Mouse (Mus musculus): ENCODE measurements around the gene Tmem59. TPM values are rescaled to one million over a fixed set of nuclear protein-coding genes. Genes with fewer than 3 reads are reported as not detected.
A peak's percentile ranks its signal among the peaks of the same experiment; 100 is the strongest.

Gene Tmem59
- polyA plus RNA-seq, 1 experiment from 2014 or later = 473 TPM

GRCm38 (mm10) chr4:107156983-107157401 is 21.2 kb upstream of the Tmem59 start:
- no peak overlapping the region for H3K9ac ChIP-seq (ENCODE audit: low read length)
- no peak overlapping the region for H3K4me2 ChIP-seq (replicated peaks; ENCODE audit: low read depth)
- no peaks in the 10 kb centered on the region for H3K4me1 ChIP-seq (replicated peaks; ENCODE audit: control insufficient read depth, insufficient read depth)
- H3K27me3 ChIP-seq (ENCODE audit: control insufficient read depth, insufficient read depth, low read length) = no peaks in the 10 kb centered on the region
- H3K36me3 ChIP-seq (ENCODE audit: control insufficient read depth, insufficient read depth, low read length) = 0 out of 2 replicates have a peak, but pooled peaks cover 4% of the 10 kb centered on the region
- no peak overlapping the region for H3K4me3 ChIP-seq (ENCODE audit: low read depth, low read length)
- ATAC-seq (ENCODE audit: low FRiP score, low TSS enrichment) (no peak; the same call in 1 of the 2 replicates), DNase-seq (ENCODE audit: low spot score) (no peak)
- WGBS = 74% methylated on average over 4 of the region's 4 CpGs
- no peak overlapping the region for H3K27ac ChIP-seq (replicated peaks)
- no peaks in the 10 kb centered on the region for H3K9me3 ChIP-seq (ENCODE audit: control insufficient read depth, low read length)
- TF ChIP-seq CTCF (IDR thresholded peaks at IDR 0.05; ENCODE audit: low read depth) = no peak
- no peak for TF ChIP-seq EP300 (optimal IDR thresholded peaks at IDR 0.05)

GRCm38 (mm10) chr4:107159166-107159773 is 18.9 kb upstream of the Tmem59 start:
- no peak overlapping the region for H3K4me3 ChIP-seq (ENCODE audit: low read depth, low read length)
- no peaks in the 10 kb centered on the region for H3K27me3 ChIP-seq (ENCODE audit: control insufficient read depth, insufficient read depth, low read length)
- H3K4me1 ChIP-seq (replicated peaks; ENCODE audit: control insufficient read depth, insufficient read depth) = no peaks in the 10 kb centered on the region
- H3K9ac ChIP-seq (ENCODE audit: low read length) = no peak overlapping the region
- TF ChIP-seq EP300 (optimal IDR thresholded peaks at IDR 0.05) (no peak), CTCF (IDR thresholded peaks at IDR 0.05; ENCODE audit: low read depth) (no peak)
- H3K9me3 ChIP-seq (ENCODE audit: control insufficient read depth, low read length) = no peaks in the 10 kb centered on the region
- ATAC-seq (ENCODE audit: low FRiP score, low TSS enrichment) (no peak), DNase-seq (ENCODE audit: low spot score) (no peak)
- H3K27ac ChIP-seq (replicated peaks) = no peak overlapping the region
- WGBS = 79% methylated on average over 11 of the region's 11 CpGs
- no peak overlapping the region for H3K4me2 ChIP-seq (replicated peaks; ENCODE audit: low read depth)
- 0 out of 2 replicates have a peak, but pooled peaks cover 4% of the 10 kb centered on the region for H3K36me3 ChIP-seq (ENCODE audit: control insufficient read depth, insufficient read depth, low read length)

- no peak overlapping the region for H3K27ac ChIP-seq (replicated peaks)
- WGBS = 91% methylated on average over 8 of the region's 8 CpGs
- ATAC-seq (ENCODE audit: low FRiP score, low TSS enrichment) = no peak
- DNase-seq (ENCODE audit: low spot score) = no peak
- no peak for TF ChIP-seq CTCF (IDR thresholded peaks at IDR 0.05; ENCODE audit: low read depth)
- no peak for TF ChIP-seq EP300 (optimal IDR thresholded peaks at IDR 0.05)
- no peak overlapping the region for H3K9ac ChIP-seq (ENCODE audit: low read length)
- H3K4me3 ChIP-seq (ENCODE audit: low read depth, low read length) = no peak overlapping the region
- 0 out of 2 replicates have a peak, but pooled peaks cover 4% of the 10 kb centered on the region for H3K36me3 ChIP-seq (ENCODE audit: control insufficient read depth, insufficient read depth, low read length)
- H3K4me2 ChIP-seq (replicated peaks; ENCODE audit: low read depth) = no peak overlapping the region
- no peaks in the 10 kb centered on the region for H3K9me3 ChIP-seq (ENCODE audit: control insufficient read depth, low read length)
- H3K27me3 ChIP-seq (ENCODE audit: control insufficient read depth, insufficient read depth, low read length) = no peaks in the 10 kb centered on the region
- no peaks in the 10 kb centered on the region for H3K4me1 ChIP-seq (replicated peaks; ENCODE audit: control insufficient read depth, insufficient read depth)
Observed at GRCm38 (mm10) chr4:107160181-107160580, 18.0 kb upstream of the Tmem59 start.

- Histone ChIP-seq H3K27me3 (ENCODE audit: control insufficient read depth, insufficient read depth, low read length) (no peaks in the 10 kb centered on the region), H3K4me3 (ENCODE audit: low read depth, low read length) (no peak overlapping the region), H3K27ac (replicated peaks) (no peak overlapping the region), H3K4me2 (replicated peaks; ENCODE audit: low read depth) (no peak overlapping the region), H3K36me3 (ENCODE audit: control insufficient read depth, insufficient read depth, low read length) (no peaks in the 10 kb centered on the region), H3K9ac (ENCODE audit: low read length) (no peak overlapping the region), H3K9me3 (ENCODE audit: control insufficient read depth, low read length) (no peaks in the 10 kb centered on the region), H3K4me1 (replicated peaks; ENCODE audit: control insufficient read depth, insufficient read depth) (no peaks in the 10 kb centered on the region)
- 82% methylated on average over 10 of the region's 10 CpGs for WGBS
- TF ChIP-seq CTCF (IDR thresholded peaks at IDR 0.05; ENCODE audit: low read depth) (no peak), EP300 (optimal IDR thresholded peaks at IDR 0.05) (no peak)
- DNase-seq (ENCODE audit: low spot score) = no peak
- ATAC-seq (ENCODE audit: low FRiP score, low TSS enrichment) = no peak
Observed at GRCm38 (mm10) chr4:107163341-107163740, 14.9 kb upstream of the Tmem59 start.

GRCm38 (mm10) chr4:107163756-107164587 is 14.2 kb upstream of the Tmem59 start:
- DNase-seq (ENCODE audit: low spot score) = peak; percentile 67
- Histone ChIP-seq H3K4me1 (replicated peaks; ENCODE audit: control insufficient read depth, insufficient read depth) (no peaks in the 10 kb centered on the region), H3K9me3 (ENCODE audit: control insufficient read depth, low read length) (no peaks in the 10 kb centered on the region), H3K9ac (ENCODE audit: low read length) (no peak overlapping the region), H3K27me3 (ENCODE audit: control insufficient read depth, insufficient read depth, low read length) (no peaks in the 10 kb centered on the region), H3K4me3 (ENCODE audit: low read depth, low read length) (no peak overlapping the region), H3K36me3 (ENCODE audit: control insufficient read depth, insufficient read depth, low read length) (no peaks in the 10 kb centered on the region), H3K27ac (replicated peaks) (no peak overlapping the region), H3K4me2 (replicated peaks; ENCODE audit: low read depth) (no peak overlapping the region)
- ATAC-seq (ENCODE audit: low FRiP score, low TSS enrichment) = peak; percentile 64
- TF ChIP-seq EP300 (optimal IDR thresholded peaks at IDR 0.05) (no peak), CTCF (IDR thresholded peaks at IDR 0.05; ENCODE audit: low read depth) (peak; percentile 100)
- WGBS = 30% methylated on average over 9 of the region's 9 CpGs

GRCm38 (mm10) chr4:107166700-107167099 is 11.5 kb upstream of the Tmem59 start:
- TF ChIP-seq EP300 (optimal IDR thresholded peaks at IDR 0.05) = no peak
- no peak for TF ChIP-seq CTCF (IDR thresholded peaks at IDR 0.05; ENCODE audit: low read depth)
- ATAC-seq (ENCODE audit: low FRiP score, low TSS enrichment) (no peak), DNase-seq (ENCODE audit: low spot score) (no peak)
- Histone ChIP-seq H3K27ac (replicated peaks) (no peak overlapping the region), H3K4me1 (replicated peaks; ENCODE audit: control insufficient read depth, insufficient read depth) (no peaks in the 10 kb centered on the region), H3K9me3 (ENCODE audit: control insufficient read depth, low read length) (no peaks in the 10 kb centered on the region), H3K9ac (ENCODE audit: low read length) (no peak overlapping the region), H3K36me3 (ENCODE audit: control insufficient read depth, insufficient read depth, low read length) (no peaks in the 10 kb centered on the region), H3K27me3 (ENCODE audit: control insufficient read depth, insufficient read depth, low read length) (no peaks in the 10 kb centered on the region), H3K4me3 (ENCODE audit: low read depth, low read length) (no peak overlapping the region), H3K4me2 (replicated peaks; ENCODE audit: low read depth) (no peak overlapping the region)
- WGBS = 72% methylated on average over 5 of the region's 5 CpGs
